Mouse (Mus musculus) gastrocnemius, postnatal 4 days (tissue): ENCODE measurements around the gene Adcy2. TPM values are rescaled to one million over a fixed set of nuclear protein-coding genes. Genes with fewer than 3 reads are reported as not detected.

Source experiments
- DNase-seq, 2 experiments: peaks; one replicate each; pipeline ENCODE4 v3.0.0; 2021 to 2022; ENCODE audit warnings: low spot score in 2 of 2, mixed read lengths in 2 of 2
- total RNA-seq, 2 experiments: library from RNA; stranded (reverse); gene quantifications; 2 replicates each; pipeline ENCODE4 v1.2.3; 2021

The Adcy2 gene
- total RNA-seq, 2 experiments from 2014 or later: 24.0 to 40.1 TPM

- DNase-seq: peak in 1 of 2 experiments; percentile 59
Observed at GRCm38 (mm10) chr13:68707296-68707747, 292.0 kb downstream of the Adcy2 start.

GRCm38 (mm10) chr13:68684919-68685318, 314.4 kb downstream of the Adcy2 start:
- no peak for DNase-seq

DNA sequence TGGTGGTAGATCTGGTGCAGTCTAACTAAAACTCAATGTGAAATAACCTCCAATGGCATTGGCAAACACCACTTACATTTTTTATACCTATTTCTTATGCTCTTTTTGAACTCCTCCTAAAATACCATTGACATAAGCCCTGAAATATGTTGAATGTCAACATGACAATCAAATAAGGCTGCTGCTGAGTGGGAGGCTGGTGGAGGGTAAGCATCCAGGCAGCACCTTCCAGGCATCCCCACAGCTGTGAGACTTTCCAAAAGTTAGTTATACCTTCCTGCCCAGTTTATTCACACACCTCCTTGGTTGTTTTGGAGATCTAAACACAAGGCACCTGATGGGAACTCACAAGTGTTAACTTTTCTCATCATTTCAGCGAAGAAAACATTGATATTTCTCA, 318.9 kb downstream of the Adcy2 start:
- DNase-seq: no peak

DNA sequence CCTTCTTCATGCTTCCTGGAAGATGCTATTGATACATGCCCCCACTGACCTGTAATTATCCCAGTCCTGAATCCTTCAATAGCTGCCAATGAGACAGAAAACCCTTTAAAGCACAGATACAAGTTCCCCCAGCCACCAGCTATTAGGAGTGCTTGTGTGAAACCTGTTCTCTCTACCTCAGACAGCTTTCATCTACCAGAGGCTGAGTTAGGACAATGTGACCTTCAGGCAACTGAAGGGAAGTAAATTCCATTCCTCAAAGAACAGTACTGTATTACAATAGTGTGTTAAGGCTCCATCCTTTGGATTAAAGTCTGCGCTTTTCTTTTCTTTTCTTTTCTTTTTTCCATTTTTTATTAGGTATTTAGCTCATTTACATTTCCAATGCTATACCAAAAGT, 356.6 kb downstream of the Adcy2 start:
- no peak for DNase-seq

GRCm38 (mm10) chr13:68627041-68627440, 372.3 kb downstream of the Adcy2 start:
- DNase-seq: no peak

GRCm38 (mm10) chr13:68622792-68623191, 376.5 kb downstream of the Adcy2 start:
- no peak for DNase-seq

GRCm38 (mm10) chr13:68607652-68608405, 391.5 kb downstream of the Adcy2 start:
- DNase-seq: no peak

DNA sequence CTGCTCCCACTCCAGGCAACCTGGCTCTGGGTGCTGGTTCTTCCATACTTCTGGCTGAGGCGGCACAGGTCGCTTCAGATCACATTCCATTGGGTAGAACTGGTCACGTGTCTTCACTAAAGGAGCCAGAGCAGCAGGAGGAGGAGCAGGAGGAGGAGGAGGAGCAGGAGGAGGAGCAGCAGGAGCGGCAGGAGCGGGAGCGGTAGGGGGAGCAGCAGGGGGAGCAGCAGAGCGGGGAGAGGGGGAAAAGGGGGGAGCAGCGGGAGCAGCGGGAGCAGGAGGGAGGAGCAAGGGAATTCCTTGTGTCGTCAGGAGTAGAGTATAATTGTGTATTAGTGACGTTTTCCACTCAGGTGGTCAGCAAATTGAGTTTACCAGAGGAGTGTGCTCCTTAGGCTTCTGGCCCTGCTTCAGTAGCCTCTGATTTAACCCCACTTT, 393.6 kb downstream of the Adcy2 start:
- no peak for DNase-seq

- DNase-seq: no peak
Observed at GRCm38 (mm10) chr13:68603085-68603484, 396.3 kb downstream of the Adcy2 start.

DNA sequence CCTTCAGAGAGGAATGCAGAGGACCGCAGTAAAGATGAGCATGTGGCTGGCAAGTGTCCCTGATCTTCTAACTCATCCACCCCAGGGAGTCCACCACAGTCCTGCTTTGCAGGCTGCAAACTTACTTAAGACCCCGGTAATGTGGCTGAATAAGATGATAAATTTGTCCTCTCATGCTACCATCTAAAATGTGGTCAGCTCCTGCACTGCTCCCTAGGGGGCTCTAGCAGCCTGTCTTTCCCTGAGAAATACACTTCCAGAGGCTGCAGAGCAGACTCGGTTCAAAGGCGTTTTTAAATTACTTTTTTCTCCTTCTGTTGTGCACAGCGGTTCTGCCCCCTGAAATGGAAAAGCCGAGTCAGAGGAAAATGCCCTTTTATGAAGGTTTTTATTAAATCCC, 398.2 kb downstream of the Adcy2 start:
- DNase-seq: no peak

GRCm38 (mm10) chr13:68598953-68599352, 400.4 kb downstream of the Adcy2 start:
- no peak for DNase-seq

- DNase-seq: no peak
Observed at GRCm38 (mm10) chr13:68597667-68598066, 401.7 kb downstream of the Adcy2 start.

DNA sequence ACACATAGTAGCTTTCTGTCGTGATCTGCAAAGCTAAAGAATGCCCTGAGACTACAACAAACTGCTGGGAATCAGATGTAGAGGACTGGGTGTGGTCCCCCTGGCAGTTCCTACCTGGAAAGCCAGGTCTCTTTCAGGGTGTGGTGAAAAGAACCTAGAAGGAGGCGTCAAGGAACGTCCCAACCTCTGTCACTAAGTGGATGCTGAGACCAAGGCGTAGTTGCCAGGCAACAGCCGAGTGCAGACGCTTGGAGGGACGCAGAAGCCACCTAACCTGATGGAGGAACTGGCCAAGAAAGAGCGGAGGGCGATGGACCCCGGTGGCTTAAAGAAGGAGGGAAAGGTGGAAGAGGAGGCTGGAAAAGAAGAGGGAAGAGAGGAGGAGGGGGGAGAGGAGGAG, 402.1 kb downstream of the Adcy2 start, which contains the start of gene 1700001L19Rik:
TSS of gene 1700001L19Rik (plus strand) at position 223 of the 400 bp plus-strand sequence.
- no peak for DNase-seq

DNA sequence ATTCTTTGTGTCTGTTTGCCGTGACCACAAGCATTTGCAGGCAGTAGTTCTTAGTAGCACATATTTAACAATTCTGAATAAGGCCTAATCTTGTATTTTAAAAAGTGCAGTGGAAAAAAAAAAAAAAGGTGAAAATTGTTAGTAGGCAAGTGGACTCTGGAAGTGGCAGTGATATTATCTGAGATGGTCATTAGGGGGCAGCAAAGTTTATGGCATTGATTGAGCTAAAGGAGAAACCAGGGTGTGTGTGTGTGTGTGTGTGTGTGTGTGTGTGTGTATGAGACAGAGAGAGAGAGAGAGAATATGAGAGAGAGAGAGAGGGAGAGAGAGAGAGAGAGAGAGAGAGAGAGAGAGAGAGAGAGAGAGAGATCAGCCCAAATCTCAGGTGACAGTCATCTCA, 405.5 kb downstream of the Adcy2 start:
- no peak for DNase-seq

DNA sequence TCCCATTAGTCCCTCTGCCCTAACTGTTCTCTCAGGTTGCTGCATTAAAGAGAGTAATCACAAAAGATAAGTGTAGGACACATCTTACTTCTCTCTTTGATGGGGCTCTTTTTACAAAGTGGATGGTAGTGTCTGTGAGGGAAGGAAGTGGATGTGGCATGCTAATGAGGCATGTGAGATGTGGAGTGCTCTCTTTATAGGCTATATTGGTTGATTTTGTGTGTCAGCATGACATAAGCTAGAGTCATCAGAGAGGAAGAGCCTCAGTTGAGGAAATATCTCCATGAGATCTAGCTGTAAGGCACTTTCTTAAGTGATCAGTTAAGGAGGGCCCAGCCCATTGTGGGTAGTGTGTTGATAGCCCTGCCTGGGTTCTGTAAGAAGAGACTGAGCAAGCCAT, 411.0 kb downstream of the Adcy2 start:
- no peak for DNase-seq

DNA sequence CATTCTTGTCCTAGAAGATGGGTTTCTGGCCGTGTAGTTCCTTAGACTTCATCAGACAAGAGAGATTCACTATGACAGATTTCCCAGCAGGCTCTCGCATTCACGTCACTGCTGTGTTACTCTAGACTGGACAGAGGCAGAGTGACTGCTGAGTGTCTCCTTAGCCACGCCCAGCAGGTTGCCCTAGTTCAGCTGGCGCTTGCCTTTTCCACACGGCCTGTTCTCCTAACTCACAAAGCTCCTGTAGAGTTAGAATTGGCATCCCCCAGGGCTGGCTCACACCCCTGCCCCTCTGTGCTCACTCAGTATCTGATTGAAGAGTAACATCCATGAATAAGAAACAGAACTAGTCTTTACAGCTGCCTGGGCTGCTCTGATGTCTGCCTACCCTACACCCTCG, 413.9 kb downstream of the Adcy2 start:
- no peak for DNase-seq

GRCm38 (mm10) chr13:68583961-68584360, 415.4 kb downstream of the Adcy2 start:
- DNase-seq: no peak

- DNase-seq: no peak
Observed at GRCm38 (mm10) chr13:68582517-68582780, 416.9 kb downstream of the Adcy2 start.

- DNase-seq: peak; percentile 98
Observed at GRCm38 (mm10) chr13:68581747-68582516, 417.4 kb downstream of the Adcy2 start, which contains the start of the genes Mtrr and Fastkd3. TSS of gene Mtrr (minus strand) at chr13:68582149. TSS of gene Fastkd3 (plus strand) at chr13:68582234.

GRCm38 (mm10) chr13:68581086-68581740, 418.1 kb downstream of the Adcy2 start:
- no peak for DNase-seq

- no peak for DNase-seq
Observed at GRCm38 (mm10) chr13:68577945-68578344, 421.4 kb downstream of the Adcy2 start.

DNA sequence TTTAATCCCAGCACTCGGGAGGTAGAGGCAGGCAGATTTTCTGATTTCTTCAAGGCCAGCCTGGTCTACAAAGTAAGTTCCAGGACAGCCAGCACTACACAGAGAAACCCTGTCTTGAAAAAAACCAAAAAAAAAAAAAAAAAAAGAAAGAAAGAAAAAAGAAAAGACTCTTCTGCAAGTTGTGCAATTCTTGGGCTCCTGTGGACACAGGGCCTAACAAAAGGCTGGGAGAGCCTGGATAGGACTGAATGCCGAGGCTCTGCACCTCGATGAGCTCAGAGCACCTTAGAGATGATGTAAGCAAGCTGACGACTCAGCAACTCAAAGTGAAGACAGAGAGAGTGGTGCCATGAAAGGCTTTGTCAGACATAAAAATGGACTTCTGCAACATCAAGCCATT, 424.9 kb downstream of the Adcy2 start:
- DNase-seq: no peak
